Mouse (Mus musculus) gastrocnemius, postnatal 25 days (tissue): Measurements from ENCODE around the gene Dnah11. TPM values are rescaled to one million over a fixed set of nuclear protein-coding genes. Genes with fewer than 3 reads are reported as not detected.

Source experiments
- DNase-seq: peaks from one replicate; pipeline ENCODE4 v3.0.0; 2022
- total RNA-seq, 2 experiments: library from RNA; stranded (reverse); gene quantifications; 1 replicate in 1 of 2; 2 replicates in 1 of 2; pipeline ENCODE4 v1.2.3; 2021

Dnah11 gene
- total RNA-seq, 2 experiments from 2014 or later = 0.03 TPM; not detected in 1

- DNase-seq = no peak
These were observed 338.0 kb downstream of the Dnah11 start for GRCm38 (mm10) chr12:117860840-117861239.

GRCm38 (mm10) chr12:117857884-117858283, 341.0 kb downstream of the Dnah11 start:
- no peak for DNase-seq

GRCm38 (mm10) chr12:117857023-117857422, 341.8 kb downstream of the Dnah11 start:
- no peak for DNase-seq

- no peak for DNase-seq
These were observed 345.5 kb downstream of the Dnah11 start for GRCm38 (mm10) chr12:117853316-117853715.

GRCm38 (mm10) chr12:117850472-117850871, 348.4 kb downstream of the Dnah11 start:
- no peak for DNase-seq

- DNase-seq = no peak
These were observed 350.2 kb downstream of the Dnah11 start for GRCm38 (mm10) chr12:117848621-117849020.

GRCm38 (mm10) chr12:117844917-117845316, 353.9 kb downstream of the Dnah11 start:
- no peak for DNase-seq

GRCm38 (mm10) chr12:117844075-117844408, 354.8 kb downstream of the Dnah11 start:
- DNase-seq = no peak

- peak; percentile 30 for DNase-seq
These were observed 355.4 kb downstream of the Dnah11 start for GRCm38 (mm10) chr12:117843302-117844074.

GRCm38 (mm10) chr12:117842676-117843075, 356.2 kb downstream of the Dnah11 start:
- no peak for DNase-seq

- no peak for DNase-seq
These were observed 358.1 kb downstream of the Dnah11 start for GRCm38 (mm10) chr12:117840705-117841104.

GRCm38 (mm10) chr12:117837376-117837775, 361.5 kb downstream of the Dnah11 start:
- no peak for DNase-seq

GRCm38 (mm10) chr12:117835371-117835770, 363.5 kb downstream of the Dnah11 start:
- DNase-seq = no peak

GRCm38 (mm10) chr12:117834652-117835051, 364.2 kb downstream of the Dnah11 start:
- DNase-seq = no peak

GRCm38 (mm10) chr12:117832190-117832589, 366.7 kb downstream of the Dnah11 start:
- no peak for DNase-seq

GRCm38 (mm10) chr12:117831351-117831961, 367.4 kb downstream of the Dnah11 start:
- DNase-seq = no peak

- no peak for DNase-seq
These were observed 370.5 kb downstream of the Dnah11 start for GRCm38 (mm10) chr12:117828350-117828749.

Other genes with a start within 250 kb of the Dnah11 start
- 1 to 10 TPM; 5.5 to 9.0 TPM for gene Sp4, start 102.4 kb upstream of the Dnah11 start, total RNA-seq